Mouse (Mus musculus): Measurements from ENCODE around the gene Etfrf1.

DNA sequence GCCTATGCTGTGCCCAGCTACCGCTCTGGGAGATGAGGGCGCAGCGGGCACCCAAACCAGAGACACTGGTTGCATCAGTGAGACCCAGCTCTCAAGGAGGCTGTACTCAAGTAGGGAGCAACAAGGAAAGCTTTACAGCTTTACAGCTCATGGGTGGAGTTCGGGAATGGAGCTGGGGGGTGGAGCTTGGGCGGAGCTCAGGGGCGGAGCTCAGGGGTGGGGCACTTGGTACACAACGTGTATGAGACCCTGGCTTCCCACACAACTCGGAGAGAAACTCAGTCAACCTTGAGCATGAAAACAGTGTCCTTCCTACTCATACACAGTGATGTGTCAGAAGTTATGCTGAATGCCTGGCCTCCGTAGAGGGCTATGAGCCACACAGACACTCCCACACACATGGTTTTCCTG is 35.4 kb upstream of the Etfrf1 start:
- TF ChIP-seq GATA1 (IDR thresholded peaks at IDR 0.05; ENCODE audit: low read length) (no peak), TAL1 (IDR thresholded peaks at IDR 0.05; ENCODE audit: low read length) (no peak)

Data from erythroblast, embryonic 14.5 days (primary cell).